Mouse (Mus musculus) heart, postnatal 0 days (tissue): Measurements from ENCODE around the gene Hivep3.

Experiments
- CTCF ChIP-seq: IDR thresholded peaks from 2 replicates; pipeline ENCODE4 v1.5.1; 2016; ENCODE audit warnings: antibody characterized with exemption, control low read depth, low read depth
- EP300 ChIP-seq: IDR thresholded peaks from 2 replicates; pipeline ENCODE4 v1.6.1; 2016; ENCODE audit warnings: antibody characterized with exemption, low read depth

DNA sequence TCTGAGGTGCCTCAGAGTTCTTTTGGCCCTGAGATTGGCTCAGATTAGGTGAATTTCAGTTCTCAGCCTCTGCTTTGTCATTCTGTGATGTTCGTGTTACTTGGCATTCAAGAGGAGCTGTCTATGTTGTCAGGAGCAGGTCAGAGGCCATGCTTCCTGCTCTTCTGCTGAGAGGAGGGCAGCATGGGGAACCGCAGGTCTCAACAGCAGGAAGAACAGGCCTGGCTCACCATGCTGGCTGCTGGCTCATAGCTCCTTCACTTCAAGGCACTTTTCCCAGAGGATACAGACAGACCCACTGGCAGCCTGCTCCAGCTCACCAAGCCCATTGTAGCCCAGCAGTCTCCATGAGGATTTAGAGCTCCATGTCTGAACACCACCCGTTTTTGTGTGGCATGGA lies 109.7 kb downstream of the Hivep3 start:
- no peak for TF ChIP-seq CTCF
- no peak for TF ChIP-seq EP300
